Mouse (Mus musculus): Measurements from ENCODE around the gene Epyc. TPM values are rescaled to one million over a fixed set of nuclear protein-coding genes. Genes with fewer than 3 reads are reported as not detected.
"Not testable (repeated sequence)": the region's sequence is repeated elsewhere in the genome, so short reads cannot be mapped to it uniquely, and the experiment has no call there.

Gene Epyc
- polyA plus RNA-seq, 1 experiment = not detected

DNA sequence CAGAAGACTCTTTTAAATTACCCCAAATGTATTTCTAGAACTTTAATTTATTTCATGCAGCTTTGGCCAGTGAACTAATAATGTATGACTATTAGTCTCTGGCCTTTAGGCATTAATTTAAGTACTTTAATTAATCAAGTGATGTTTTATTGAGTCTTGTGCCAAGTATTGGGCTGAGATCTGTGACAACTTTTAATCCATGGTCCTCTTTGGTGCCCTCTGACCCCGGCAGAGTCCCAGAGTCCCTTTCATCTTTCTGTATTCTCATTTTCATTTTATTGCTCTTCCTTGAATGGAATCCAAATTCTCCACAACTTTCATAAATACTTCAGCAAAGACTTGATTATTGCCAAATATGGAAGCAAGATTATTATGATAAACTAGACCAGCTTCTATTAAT, 76.8 kb downstream of the Epyc start:
- Histone ChIP-seq H3K36me3 (ENCODE audit: control insufficient read depth, insufficient read depth) (no peaks in the 10 kb centered on the region), H3K79me2 (ENCODE audit: control insufficient read depth, insufficient read depth) (no peaks in the 10 kb centered on the region)
- no peak for TF ChIP-seq CEBPB (IDR thresholded peaks at IDR 0.05; ENCODE audit: insufficient read depth, poor library complexity, severe bottlenecking)
- TF ChIP-seq MYOD1 (IDR thresholded peaks at IDR 0.05; ENCODE audit: control insufficient read depth in 1 of 3, insufficient read length in 2 of 3, low read depth in 2 of 3) = no peak

DNA sequence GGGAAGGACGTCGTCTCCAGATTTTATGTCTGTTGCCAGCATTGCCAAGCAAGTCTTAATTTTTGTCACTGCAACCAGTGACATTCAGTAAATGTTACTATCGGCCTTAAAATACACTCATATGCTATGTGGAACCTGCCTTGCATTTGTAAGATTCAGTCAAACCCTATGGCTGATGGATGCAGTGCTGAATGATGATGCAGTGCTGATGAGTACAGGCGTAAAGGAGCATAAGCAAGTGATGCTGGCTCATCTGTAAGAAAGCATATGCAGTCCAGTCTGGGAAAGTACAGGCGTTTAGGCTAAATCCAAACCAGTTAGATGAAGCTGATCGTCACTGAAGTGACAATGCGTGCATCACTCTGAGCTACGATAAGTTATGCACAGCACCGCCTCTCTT, 78.8 kb downstream of the Epyc start:
- Histone ChIP-seq H3K4me2 (ENCODE audit: low read depth) (no peak overlapping the region), H3ac (ENCODE audit: control insufficient read depth, insufficient read length) (no peak overlapping the region), H3K79me2 (ENCODE audit: control insufficient read depth, insufficient read depth) (no peaks in the 10 kb centered on the region), H3K4me3 (no peak overlapping the region), H3K27me3 (ENCODE audit: control insufficient read depth, insufficient read depth, insufficient read length) (no peaks in the 10 kb centered on the region), H3K36me3 (ENCODE audit: control insufficient read depth, insufficient read depth) (no peaks in the 10 kb centered on the region)
- TF ChIP-seq E2F4 (IDR thresholded peaks at IDR 0.05; ENCODE audit: insufficient read depth) = no peak
- no peak for TF ChIP-seq TCF12 (IDR thresholded peaks at IDR 0.05; ENCODE audit: insufficient read depth, poor library complexity, severe bottlenecking)
- TF ChIP-seq CEBPB (IDR thresholded peaks at IDR 0.05; ENCODE audit: insufficient read depth, poor library complexity, severe bottlenecking) = no peak
- TF ChIP-seq POLR2AphosphoS2 (IDR thresholded peaks at IDR 0.05; ENCODE audit: insufficient read length, low read depth) = no peak
- TF ChIP-seq USF1 (IDR thresholded peaks at IDR 0.05; ENCODE audit: low read depth) = no peak
- TF ChIP-seq MYOG (IDR thresholded peaks at IDR 0.05; ENCODE audit: control insufficient read depth in 1 of 3, insufficient read depth in 1 of 3, insufficient read length in 2 of 3, low read depth in 2 of 3) = no peak
- no peak for TF ChIP-seq POLR2A (IDR thresholded peaks at IDR 0.05; ENCODE audit: insufficient read length, low read depth)
- no peak for TF ChIP-seq SRF (IDR thresholded peaks at IDR 0.05; ENCODE audit: control insufficient read depth, insufficient read length, low read depth)
- TF ChIP-seq MYOD1 (IDR thresholded peaks at IDR 0.05; ENCODE audit: control insufficient read depth in 1 of 3, insufficient read length in 2 of 3, low read depth in 2 of 3) = no peak
- no peak for TF ChIP-seq REST (IDR thresholded peaks at IDR 0.05; ENCODE audit: insufficient read depth, insufficient read length)
- no peak for TF ChIP-seq MAX (IDR thresholded peaks at IDR 0.05; ENCODE audit: low read depth)
- TF ChIP-seq TCF3 (IDR thresholded peaks at IDR 0.05; ENCODE audit: insufficient read length, low read depth) = no peak

More for the DNA sequence above, 76.8 kb downstream of the Epyc start:
- Histone ChIP-seq H3ac (ENCODE audit: control insufficient read depth, insufficient read length) (no peak overlapping the region), H3K4me2 (ENCODE audit: low read depth) (no peak overlapping the region), H3K27me3 (ENCODE audit: control insufficient read depth, insufficient read depth, insufficient read length) (no peaks in the 10 kb centered on the region), H3K4me3 (no peak overlapping the region)

DNA sequence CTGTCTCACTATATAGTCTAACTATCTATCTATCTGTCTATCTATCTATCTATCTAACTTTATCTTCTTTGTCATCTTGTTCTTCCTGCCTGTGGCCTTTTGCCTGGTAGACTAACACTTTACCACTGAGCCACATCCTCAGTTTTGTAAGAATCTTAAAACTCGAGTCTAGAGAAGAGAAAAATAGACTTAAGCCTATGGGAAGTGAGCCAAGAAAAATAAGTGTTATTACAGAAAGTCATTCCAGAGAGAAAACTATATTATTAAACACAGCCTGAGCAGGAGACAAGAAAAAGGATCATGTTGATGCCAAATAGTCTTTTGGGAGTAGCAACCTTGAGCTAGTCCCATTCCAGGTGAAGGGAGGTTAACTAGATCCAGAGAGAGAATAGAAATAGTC, 82.1 kb downstream of the Epyc start:
- TF ChIP-seq SRF (IDR thresholded peaks at IDR 0.05; ENCODE audit: control insufficient read depth, insufficient read length, low read depth) (no peak), MYOG (IDR thresholded peaks at IDR 0.05; ENCODE audit: control insufficient read depth in 1 of 3, insufficient read depth in 1 of 3, insufficient read length in 2 of 3, low read depth in 2 of 3) (no peak), TCF3 (IDR thresholded peaks at IDR 0.05; ENCODE audit: insufficient read length, low read depth) (no peak), TCF12 (IDR thresholded peaks at IDR 0.05; ENCODE audit: insufficient read depth, poor library complexity, severe bottlenecking) (no peak), POLR2A (IDR thresholded peaks at IDR 0.05; ENCODE audit: insufficient read length, low read depth) (no peak), MYOD1 (IDR thresholded peaks at IDR 0.05; ENCODE audit: control insufficient read depth in 1 of 3, insufficient read length in 2 of 3, low read depth in 2 of 3) (no peak), E2F4 (IDR thresholded peaks at IDR 0.05; ENCODE audit: insufficient read depth) (no peak), POLR2AphosphoS2 (IDR thresholded peaks at IDR 0.05; ENCODE audit: insufficient read length, low read depth) (no peak), CEBPB (IDR thresholded peaks at IDR 0.05; ENCODE audit: insufficient read depth, poor library complexity, severe bottlenecking) (no peak), MAX (IDR thresholded peaks at IDR 0.05; ENCODE audit: low read depth) (no peak), REST (IDR thresholded peaks at IDR 0.05; ENCODE audit: insufficient read depth, insufficient read length) (no peak), USF1 (IDR thresholded peaks at IDR 0.05; ENCODE audit: low read depth) (no peak)
- no peak overlapping the region for H3ac ChIP-seq (ENCODE audit: control insufficient read depth, insufficient read length)
- no peaks in the 10 kb centered on the region for H3K27me3 ChIP-seq (ENCODE audit: control insufficient read depth, insufficient read depth, insufficient read length)
- no peaks in the 10 kb centered on the region for H3K79me2 ChIP-seq (ENCODE audit: control insufficient read depth, insufficient read depth)
- H3K4me2 ChIP-seq (ENCODE audit: low read depth) = peak overlapping the region; percentile 73
- no peak overlapping the region for H3K4me3 ChIP-seq
- H3K36me3 ChIP-seq (ENCODE audit: control insufficient read depth, insufficient read depth) = no peaks in the 10 kb centered on the region

DNA sequence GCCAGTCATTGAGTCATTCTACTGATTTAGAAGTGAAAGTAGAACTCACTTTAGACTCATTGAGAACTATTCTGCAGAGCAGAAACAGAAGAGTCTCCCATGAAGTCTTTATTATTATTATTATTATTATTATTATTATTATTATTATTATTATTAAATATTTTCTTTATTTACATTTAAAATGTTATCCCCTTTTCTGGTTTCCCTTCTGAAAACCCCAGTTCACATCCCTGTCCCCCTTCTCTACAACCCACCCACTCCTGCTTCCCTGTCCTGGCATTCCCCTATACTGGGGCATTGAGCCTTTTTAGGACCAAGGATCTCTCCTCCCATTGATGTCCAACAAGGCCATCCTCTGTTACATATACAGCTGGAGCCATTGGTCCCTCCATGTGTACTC, 82.8 kb downstream of the Epyc start, which contains the start of gene C030005K15Rik:
Gene C030005K15Rik, minus strand, starts transcription at position 101 of the 400 bp plus-strand sequence.
- H3ac ChIP-seq (ENCODE audit: control insufficient read depth, insufficient read length); H3K4me3 ChIP-seq; H3K36me3 ChIP-seq (ENCODE audit: control insufficient read depth, insufficient read depth); H3K27me3 ChIP-seq (ENCODE audit: control insufficient read depth, insufficient read depth, insufficient read length); H3K79me2 ChIP-seq (ENCODE audit: control insufficient read depth, insufficient read depth): not testable (repeated sequence)
- H3K4me2 ChIP-seq (ENCODE audit: low read depth) = peak within 1 kb of the TSS; percentile 73

Other genes starting within 250 kb of the Epyc start
- 13.8 TPM for gene Dcn, start 164.5 kb upstream of the Epyc start, polyA plus RNA-seq (2012; fragmentation: generic; extraction: Trizol)
- not detected for gene Lum, start 78.9 kb upstream of the Epyc start, polyA plus RNA-seq (2012; fragmentation: generic; extraction: Trizol)
- gene Kera, start 37.2 kb upstream of the Epyc start, polyA plus RNA-seq (2012; fragmentation: generic; extraction: Trizol) = not detected
- gene Ccer1, start 49.0 kb downstream of the Epyc start, polyA plus RNA-seq (2012; fragmentation: generic; extraction: Trizol) = not detected
- gene C030005K15Rik, start 82.7 kb downstream of the Epyc start, polyA plus RNA-seq (2012; fragmentation: generic; extraction: Trizol) = not detected